Comparison of ENCODE assay signal across 7 mouse cellular contexts in genomic region chr2:30983024-30983423, GRCm38 (mm10). TPM values are rescaled to one million over a fixed set of nuclear protein-coding genes. Genes with fewer than 3 reads are reported as not detected.
DNase-seq lines count a peak whose midpoint lies in the region; ATAC-seq and TF ChIP-seq lines count a peak whose summit lies in the region.

No protein-coding gene starts in this region.

- no peaks in the 10 kb centered on the region for H3K27me3 ChIP-seq in lung, embryonic 14.5 days (ENCODE audit: insufficient read depth, low read length)
- no peaks in the 10 kb centered on the region for H3K27me3 ChIP-seq in embryonic facial prominence, embryonic 11.5 days (ENCODE audit: control insufficient read depth, insufficient read depth, low read length)
- H3K27me3 ChIP-seq in intestine, embryonic 15.5 days (replicated peaks) = no peaks in the 10 kb centered on the region
- H3K27me3 ChIP-seq in neural tube, embryonic 13.5 days = no peaks in the 10 kb centered on the region

- DNase-seq in lung, embryonic 14.5 days = peak; percentile 3
- DNase-seq in lung, postnatal 36 days = no peak
- DNase-seq in embryonic facial prominence, embryonic 11.5 days (ENCODE audit: low spot score) = no peak
- DNase-seq in urinary bladder, postnatal 25 days (ENCODE audit: low spot score) = no peak

- H3K36me3 ChIP-seq in lung, embryonic 14.5 days (ENCODE audit: insufficient read depth) = peaks cover 14% of the 10 kb centered on the region
- H3K36me3 ChIP-seq in embryonic facial prominence, embryonic 11.5 days (replicated peaks; ENCODE audit: control insufficient read depth, insufficient read depth, low read depth, low read length) = no peaks in the 10 kb centered on the region
- H3K36me3 ChIP-seq in intestine, embryonic 15.5 days = no peaks in the 10 kb centered on the region; the same call in 1 of the 2 replicates
- peaks cover 22% of the 10 kb centered on the region for H3K36me3 ChIP-seq in neural tube, embryonic 13.5 days

- ATAC-seq in lung, embryonic 14.5 days (ENCODE audit: insufficient read depth) = no peak
- no peak for ATAC-seq in embryonic facial prominence, embryonic 11.5 days (replicated peaks; ENCODE audit: insufficient number of reproducible peaks, low FRiP score, low TSS enrichment, low read depth)
- ATAC-seq in intestine, embryonic 15.5 days = no peak
- no peak for ATAC-seq in neural tube, embryonic 13.5 days (ENCODE audit: low read depth)
- no peak for ATAC-seq in monocyte, adult 5-6 weeks (replicated peaks; ENCODE audit: insufficient number of reproducible peaks, low FRiP score, low TSS enrichment, poor library complexity, severe bottlenecking)

- H3K9ac ChIP-seq in lung, embryonic 14.5 days = no peak overlapping the region
- peak overlapping the region; percentile 50 for H3K9ac ChIP-seq in embryonic facial prominence, embryonic 11.5 days (replicated peaks; ENCODE audit: low read length)
- no peak overlapping the region for H3K9ac ChIP-seq in intestine, embryonic 15.5 days
- H3K9ac ChIP-seq in neural tube, embryonic 13.5 days = peak overlapping the region; percentile 86

- peaks cover 7% of the 10 kb centered on the region for H3K4me1 ChIP-seq in lung, embryonic 14.5 days (ENCODE audit: insufficient read depth)
- no peaks in the 10 kb centered on the region for H3K4me1 ChIP-seq in embryonic facial prominence, embryonic 11.5 days (ENCODE audit: control insufficient read depth, insufficient read depth, low read length)
- H3K4me1 ChIP-seq in intestine, embryonic 15.5 days (replicated peaks) = peaks cover 27% of the 10 kb centered on the region
- peaks cover 40% of the 10 kb centered on the region for H3K4me1 ChIP-seq in neural tube, embryonic 13.5 days (replicated peaks)

- TF ChIP-seq CTCF in lung, embryonic 14.5 days (IDR thresholded peaks at IDR 0.05; ENCODE audit: low read depth) = no peak

- 33% methylated on average over 7 of the region's 7 CpGs for WGBS in lung, embryonic 14.5 days
- 47% methylated on average over 7 of the region's 7 CpGs for WGBS in embryonic facial prominence, embryonic 11.5 days
- 45% methylated on average over 7 of the region's 7 CpGs for WGBS in intestine, embryonic 15.5 days
- 45% methylated on average over 7 of the region's 7 CpGs for WGBS in neural tube, embryonic 13.5 days

- peak overlapping the region; percentile 65 for H3K4me3 ChIP-seq in lung, embryonic 14.5 days (ENCODE audit: low read depth, low read length)
- H3K4me3 ChIP-seq in embryonic facial prominence, embryonic 11.5 days (ENCODE audit: low read depth, low read length) = peak overlapping the region; percentile 67
- peak overlapping the region; percentile 74 for H3K4me3 ChIP-seq in intestine, embryonic 15.5 days (replicated peaks)
- peak overlapping the region; percentile 85 for H3K4me3 ChIP-seq in neural tube, embryonic 13.5 days

- H3K27ac ChIP-seq in lung, embryonic 14.5 days (ENCODE audit: low read depth) = no peak overlapping the region
- no peak overlapping the region for H3K27ac ChIP-seq in embryonic facial prominence, embryonic 11.5 days (replicated peaks; ENCODE audit: low read depth, low read length)
- no peak overlapping the region for H3K27ac ChIP-seq in intestine, embryonic 15.5 days
- peak overlapping the region; percentile 85; the same call in 1 of the 2 replicates for H3K27ac ChIP-seq in neural tube, embryonic 13.5 days (replicated peaks)

- H3K9me3 ChIP-seq in lung, embryonic 14.5 days (ENCODE audit: low read depth, low read length) = no peaks in the 10 kb centered on the region
- H3K9me3 ChIP-seq in embryonic facial prominence, embryonic 11.5 days (replicated peaks; ENCODE audit: control insufficient read depth, low read length) = no peaks in the 10 kb centered on the region
- H3K9me3 ChIP-seq in intestine, embryonic 15.5 days = no peaks in the 10 kb centered on the region
- no peaks in the 10 kb centered on the region for H3K9me3 ChIP-seq in neural tube, embryonic 13.5 days

- peak overlapping the region; percentile 86 for H3K4me2 ChIP-seq in lung, embryonic 14.5 days
- peak overlapping the region; percentile 67 for H3K4me2 ChIP-seq in embryonic facial prominence, embryonic 11.5 days (ENCODE audit: low read depth, low read length)
- peak overlapping the region; percentile 75 for H3K4me2 ChIP-seq in intestine, embryonic 15.5 days (replicated peaks)
- H3K4me2 ChIP-seq in neural tube, embryonic 13.5 days = peak overlapping the region; percentile 86

RNA-seq across cellular contexts. Expression of gene Usp20, which starts 0.9 kb away (rescaled TPM):
- 11.1 and 12.4 TPM in 2 replicates for polyA plus RNA-seq in lung, embryonic 14.5 days (2014; fragmentation: Nextera tagmentation; extraction: Ambion mirVana)
- 9.3 and 10.4 TPM in 2 replicates for polyA plus RNA-seq in embryonic facial prominence, embryonic 11.5 days (2014; fragmentation: Nextera tagmentation; extraction: Ambion mirVana)
- polyA plus RNA-seq in intestine, embryonic 15.5 days (2015; fragmentation: Nextera tagmentation; extraction: Ambion mirVana) = 11.9 and 15.2 TPM in 2 replicates
- polyA plus RNA-seq in neural tube, embryonic 13.5 days (2015; fragmentation: Nextera tagmentation; extraction: Ambion mirVana) = 48.9 and 49.6 TPM in 2 replicates
- 2.2 to 10.4 TPM (median 3.5 TPM) in 3 replicates for total RNA-seq in monocyte, adult 5-6 weeks (2017)

RNA-seq across cellular contexts. Expression of gene BC005624, which starts 1.0 kb away (rescaled TPM):
- polyA plus RNA-seq in lung, embryonic 14.5 days (2014; fragmentation: Nextera tagmentation; extraction: Ambion mirVana) = 50.0 and 51.3 TPM in 2 replicates
- 54.0 and 58.8 TPM in 2 replicates for polyA plus RNA-seq in embryonic facial prominence, embryonic 11.5 days (2014; fragmentation: Nextera tagmentation; extraction: Ambion mirVana)
- 48.3 and 49.6 TPM in 2 replicates for polyA plus RNA-seq in intestine, embryonic 15.5 days (2015; fragmentation: Nextera tagmentation; extraction: Ambion mirVana)
- polyA plus RNA-seq in neural tube, embryonic 13.5 days (2015; fragmentation: Nextera tagmentation; extraction: Ambion mirVana) = 92.3 and 95.2 TPM in 2 replicates
- 95.8 to 155 TPM (median 141 TPM) in 3 replicates for total RNA-seq in monocyte, adult 5-6 weeks (2017)

RNA-seq across cellular contexts. Expression of gene Tor1a, which starts 15.3 kb away (rescaled TPM):
- polyA plus RNA-seq in lung, embryonic 14.5 days (2014; fragmentation: Nextera tagmentation; extraction: Ambion mirVana) = 66.4 and 71.6 TPM in 2 replicates
- polyA plus RNA-seq in embryonic facial prominence, embryonic 11.5 days (2014; fragmentation: Nextera tagmentation; extraction: Ambion mirVana) = 84.8 and 86.6 TPM in 2 replicates
- 78.8 and 90.9 TPM in 2 replicates for polyA plus RNA-seq in intestine, embryonic 15.5 days (2015; fragmentation: Nextera tagmentation; extraction: Ambion mirVana)
- 92.3 and 105 TPM in 2 replicates for polyA plus RNA-seq in neural tube, embryonic 13.5 days (2015; fragmentation: Nextera tagmentation; extraction: Ambion mirVana)
- 78.8 to 178 TPM (median 108 TPM) in 3 replicates for total RNA-seq in monocyte, adult 5-6 weeks (2017)

RNA-seq across cellular contexts. Expression of gene Tor1b, which starts 30.3 kb away (rescaled TPM):
- polyA plus RNA-seq in lung, embryonic 14.5 days (2014; fragmentation: Nextera tagmentation; extraction: Ambion mirVana) = 41.0 and 41.8 TPM in 2 replicates
- polyA plus RNA-seq in embryonic facial prominence, embryonic 11.5 days (2014; fragmentation: Nextera tagmentation; extraction: Ambion mirVana) = 26.0 and 28.4 TPM in 2 replicates
- polyA plus RNA-seq in intestine, embryonic 15.5 days (2015; fragmentation: Nextera tagmentation; extraction: Ambion mirVana) = 22.4 and 25.4 TPM in 2 replicates
- polyA plus RNA-seq in neural tube, embryonic 13.5 days (2015; fragmentation: Nextera tagmentation; extraction: Ambion mirVana) = 14.9 and 16.3 TPM in 2 replicates
- total RNA-seq in monocyte, adult 5-6 weeks (2017) = 36.4 to 42.7 TPM (median 42.4 TPM) in 3 replicates

RNA-seq across cellular contexts. Expression of gene Ptges, which starts 53.4 kb away (rescaled TPM):
- 17.7 and 18.4 TPM in 2 replicates for polyA plus RNA-seq in lung, embryonic 14.5 days (2014; fragmentation: Nextera tagmentation; extraction: Ambion mirVana)
- 9.1 and 9.3 TPM in 2 replicates for polyA plus RNA-seq in embryonic facial prominence, embryonic 11.5 days (2014; fragmentation: Nextera tagmentation; extraction: Ambion mirVana)
- 2.8 and 4.3 TPM in 2 replicates for polyA plus RNA-seq in intestine, embryonic 15.5 days (2015; fragmentation: Nextera tagmentation; extraction: Ambion mirVana)
- 2.4 and 2.7 TPM in 2 replicates for polyA plus RNA-seq in neural tube, embryonic 13.5 days (2015; fragmentation: Nextera tagmentation; extraction: Ambion mirVana)
- 0.10 to 4.4 TPM (median 0.11 TPM) in 3 replicates for total RNA-seq in monocyte, adult 5-6 weeks (2017)

Comparison
In these comparisons a context has a peak if more than half of its experiments do, and no peak if none do; other contexts are left out.
1. H3K9ac ChIP-seq: peak in embryonic facial prominence, embryonic 11.5 days (single experiment) and neural tube, embryonic 13.5 days (single experiment); none in lung, embryonic 14.5 days (single experiment) and intestine, embryonic 15.5 days (single experiment).
2. Peak in every context shown above with its lines, with median percentiles within 50 percentile points of each other: H3K4me2 ChIP-seq and H3K4me3 ChIP-seq.